Mouse (Mus musculus) spleen, postnatal 4 days (tissue): ENCODE data around the gene Fkbp5.
"Not testable (repeated sequence)": the region's sequence is repeated elsewhere in the genome, so short reads cannot be mapped to it uniquely, and the experiment has no call there.

Experiments used
- DNase-seq, 2 experiments: peaks; one replicate each; pipeline ENCODE4 v3.0.0; 2022; ENCODE audit warnings: low spot score in 2 of 2

Fkbp5 gene

GRCm38 (mm10) chr17:28419636-28420035, 97.7 kb downstream of the Fkbp5 start:
- no peak for DNase-seq

DNA sequence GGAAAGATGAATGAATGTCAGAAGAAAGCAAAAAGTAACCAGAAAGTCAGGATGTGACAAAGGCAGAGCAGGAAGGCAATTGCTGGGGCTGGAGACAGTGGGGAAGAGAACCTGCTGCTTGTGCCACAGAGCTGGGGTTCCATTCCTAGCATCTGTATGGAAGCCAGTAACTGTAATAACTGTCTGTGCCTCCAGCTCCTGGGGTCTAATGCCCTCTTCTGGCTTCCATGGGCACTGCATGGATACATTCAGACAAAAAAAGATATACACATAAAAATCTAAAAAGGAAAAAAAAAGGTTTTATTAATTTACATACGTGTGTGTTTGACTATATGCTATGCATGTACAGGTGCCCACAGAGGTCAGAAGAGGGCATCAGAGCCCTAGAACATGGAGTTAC, 98.4 kb downstream of the Fkbp5 start:
- no peak for DNase-seq

- not testable (repeated sequence) for DNase-seq
Measured at GRCm38 (mm10) chr17:28418481-28418880, 98.8 kb downstream of the Fkbp5 start.

DNA sequence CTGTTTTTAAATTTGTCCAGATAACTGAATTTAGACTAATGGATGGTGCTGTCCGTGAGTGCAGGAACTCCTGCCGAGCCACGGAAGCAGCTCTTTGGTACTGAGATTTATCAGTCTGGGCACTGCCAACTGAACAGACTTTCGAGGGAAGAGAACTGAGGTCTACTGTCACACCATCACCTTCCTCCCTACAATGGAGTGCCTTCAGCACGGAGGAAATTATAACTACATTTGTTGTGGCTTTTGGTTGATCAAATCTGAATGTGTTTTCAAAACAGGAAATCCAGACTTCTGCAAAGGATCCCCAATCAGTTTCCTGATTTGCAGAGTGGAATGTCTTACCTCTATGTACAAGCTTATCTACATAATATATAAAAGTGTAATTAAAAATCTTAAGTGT, 99.6 kb downstream of the Fkbp5 start:
- DNase-seq = no peak

GRCm38 (mm10) chr17:28415271-28415670, 102.1 kb downstream of the Fkbp5 start:
- DNase-seq = no peak

DNA sequence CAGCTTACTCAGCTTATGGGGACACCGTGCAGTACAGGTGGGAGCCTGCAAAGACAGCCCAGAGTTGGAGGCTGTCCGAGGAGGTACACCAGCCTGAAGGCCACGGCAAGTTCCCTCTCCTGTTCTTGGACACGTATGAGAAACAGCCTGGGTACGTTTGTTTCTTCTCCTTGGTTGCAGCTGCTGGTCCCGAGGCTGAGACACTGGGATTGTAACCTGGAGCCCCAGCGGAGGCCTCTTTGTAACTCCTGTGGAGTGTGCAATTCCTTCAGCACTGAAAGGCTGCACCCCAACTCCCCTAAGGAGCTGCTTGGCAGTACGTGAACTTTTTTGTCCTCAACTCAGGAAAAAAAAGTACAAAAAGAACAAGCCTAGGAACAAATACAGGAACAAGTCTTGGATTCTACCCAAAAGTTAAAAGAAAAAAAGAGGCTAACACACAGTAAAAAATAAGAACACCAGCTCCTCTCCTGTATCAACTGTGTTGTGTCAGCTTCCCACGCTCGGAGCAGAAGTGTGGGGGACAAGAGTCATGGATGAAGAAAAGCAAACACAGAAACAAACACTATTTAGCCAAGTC, 105.9 kb downstream of the Fkbp5 start:
- no peak for DNase-seq

DNA sequence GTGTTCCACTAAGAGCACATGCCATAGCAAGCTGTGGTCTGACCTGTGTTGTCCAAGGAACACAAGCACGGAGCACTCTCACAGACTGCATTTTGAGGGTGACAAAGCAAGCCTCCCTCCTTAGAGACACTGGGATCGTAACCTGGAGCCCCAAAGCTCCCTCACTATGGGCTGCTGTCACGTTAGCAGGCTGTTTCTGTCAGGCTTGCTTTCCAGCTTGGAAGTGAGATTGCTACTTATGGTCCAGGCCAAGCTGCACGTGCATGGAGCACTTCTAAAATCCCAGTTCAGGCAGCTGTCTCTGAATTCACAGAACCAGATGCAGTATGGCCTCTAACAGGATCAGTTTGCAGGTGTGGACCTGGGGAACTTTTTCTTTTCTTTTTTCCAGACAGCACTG, 106.6 kb downstream of the Fkbp5 start:
- no peak for DNase-seq

GRCm38 (mm10) chr17:28408251-28408918, 108.9 kb downstream of the Fkbp5 start:
- DNase-seq = no peak

- DNase-seq = peak; percentile 77 to 88
Measured at GRCm38 (mm10) chr17:28407418-28408250, 109.7 kb downstream of the Fkbp5 start.

- no peak for DNase-seq
Measured at GRCm38 (mm10) chr17:28406471-28406870, 110.9 kb downstream of the Fkbp5 start.

- DNase-seq = not testable (repeated sequence)
Measured at GRCm38 (mm10) chr17:28404745-28405144, 112.6 kb downstream of the Fkbp5 start.

- no peak for DNase-seq
Measured at GRCm38 (mm10) chr17:28404301-28404700, 113.0 kb downstream of the Fkbp5 start.

DNA sequence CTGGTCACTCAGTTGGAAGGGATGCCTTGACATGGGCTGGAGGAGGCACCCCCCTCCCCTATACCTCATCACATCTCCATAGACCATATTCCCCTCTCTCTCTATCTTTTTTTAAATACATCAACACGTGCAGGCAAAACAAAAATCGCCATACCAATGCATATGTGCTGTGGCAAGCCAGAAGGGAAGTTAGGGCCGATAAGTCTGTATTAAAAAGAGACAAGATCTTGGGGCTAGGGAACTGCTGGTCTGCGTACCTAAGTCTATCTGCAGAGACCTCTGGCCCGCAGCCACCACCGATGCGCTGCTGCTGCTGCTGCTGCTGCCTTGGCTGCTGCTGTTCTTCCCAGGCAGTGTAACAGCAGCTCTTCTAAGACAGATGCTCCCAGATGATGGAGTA, 122.3 kb downstream of the Fkbp5 start:
- DNase-seq = no peak

DNA sequence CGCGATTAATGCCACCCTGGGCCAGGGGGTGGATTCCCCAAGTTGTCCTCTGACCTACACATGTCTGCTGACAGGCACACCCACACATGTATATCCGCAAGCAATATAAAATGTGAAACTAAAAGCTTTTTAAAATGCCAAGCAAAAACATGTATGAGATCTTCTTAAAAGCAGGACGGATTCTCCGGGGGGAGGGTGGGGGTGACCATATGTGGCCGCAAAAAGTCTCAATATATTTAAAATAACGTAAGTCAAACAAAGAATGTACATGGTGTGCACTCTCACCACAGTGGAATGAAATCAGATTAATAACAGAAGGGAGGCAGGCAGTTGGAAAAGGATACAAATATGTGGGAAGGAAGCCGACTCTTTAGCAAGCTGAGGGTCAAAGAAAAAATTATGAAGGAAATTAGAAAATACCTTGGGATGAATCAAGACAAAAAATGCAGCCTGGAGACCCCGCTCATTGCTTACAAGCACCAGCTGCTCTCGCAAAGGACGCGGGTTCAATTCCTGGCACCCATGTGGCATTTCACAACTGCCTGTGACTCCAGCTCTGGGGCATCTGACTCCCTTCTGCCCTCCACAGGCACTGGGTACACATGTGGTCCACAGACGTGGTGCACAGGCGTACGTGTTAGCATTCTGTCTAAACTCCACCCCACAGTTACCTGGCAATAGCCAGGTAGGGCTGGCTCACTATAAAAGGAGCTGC, 123.1 kb downstream of the Fkbp5 start:
- no peak for DNase-seq

DNA sequence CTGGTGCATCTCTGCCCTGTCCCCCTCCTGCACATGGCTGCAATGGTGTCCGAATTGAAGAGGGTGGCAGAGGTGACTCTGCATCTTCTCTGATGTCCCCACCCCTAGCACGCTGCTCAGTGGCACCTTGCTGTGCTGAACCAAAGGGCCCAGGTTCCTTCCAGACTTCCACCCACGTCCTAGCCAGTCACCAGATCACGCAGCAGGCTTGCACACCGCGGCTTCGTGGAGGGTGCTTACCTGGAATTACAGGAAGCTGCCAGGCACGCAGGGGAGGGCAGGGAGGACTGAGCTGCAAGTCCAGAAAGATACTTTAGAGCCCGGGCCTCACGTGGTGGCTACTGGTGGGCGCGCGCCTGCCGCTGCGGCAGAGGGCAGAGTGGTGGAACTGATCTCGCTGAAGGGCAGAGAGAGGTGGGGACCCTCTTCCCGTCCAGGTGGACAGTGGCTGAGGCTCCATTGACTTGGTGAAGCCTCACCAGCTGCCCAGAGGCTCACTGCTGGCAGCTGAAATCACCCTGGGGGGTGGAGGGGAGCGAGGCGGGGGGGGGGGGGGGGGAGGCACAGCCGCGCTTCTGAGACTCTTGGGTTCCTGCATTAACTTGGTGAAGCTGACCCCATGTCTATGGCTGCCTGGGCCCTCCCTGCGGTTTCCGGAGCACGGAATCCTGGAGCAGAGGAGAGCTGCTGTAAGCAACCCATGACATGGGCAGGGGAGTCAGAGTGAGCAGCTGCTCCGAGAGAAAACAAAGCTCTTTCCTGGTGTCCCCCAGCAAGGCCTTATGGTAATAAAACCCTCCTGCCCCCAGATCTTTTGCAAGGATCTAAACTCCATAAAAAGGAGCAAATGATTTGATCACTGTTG, 125.5 kb downstream of the Fkbp5 start:
- DNase-seq = no peak

- no peak for DNase-seq
Measured at GRCm38 (mm10) chr17:28388534-28388933, 128.8 kb downstream of the Fkbp5 start.

- DNase-seq = peak; percentile 75 to 93
Measured at GRCm38 (mm10) chr17:28386150-28386905, 131.0 kb downstream of the Fkbp5 start.

DNA sequence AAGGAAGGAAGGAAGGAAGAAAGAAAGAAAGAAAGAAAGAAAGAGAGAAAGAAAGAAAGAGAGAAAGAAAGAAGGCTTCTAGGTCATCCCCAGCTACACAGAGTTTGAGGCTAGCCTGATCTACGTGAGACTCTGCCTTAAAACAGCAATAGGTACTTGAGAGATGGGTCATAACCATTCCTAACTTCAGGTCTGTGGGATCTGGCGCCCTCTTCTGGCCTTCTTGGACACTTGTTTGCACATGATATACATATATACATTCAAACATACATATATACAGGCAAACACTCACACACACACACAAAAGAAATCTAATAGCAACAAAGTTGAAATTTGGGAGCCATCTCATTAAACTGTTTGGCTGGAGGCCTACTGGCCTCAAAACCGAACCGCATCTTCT, 133.0 kb downstream of the Fkbp5 start:
- DNase-seq = no peak

GRCm38 (mm10) chr17:28380255-28380654, 137.1 kb downstream of the Fkbp5 start:
- no peak for DNase-seq

DNA sequence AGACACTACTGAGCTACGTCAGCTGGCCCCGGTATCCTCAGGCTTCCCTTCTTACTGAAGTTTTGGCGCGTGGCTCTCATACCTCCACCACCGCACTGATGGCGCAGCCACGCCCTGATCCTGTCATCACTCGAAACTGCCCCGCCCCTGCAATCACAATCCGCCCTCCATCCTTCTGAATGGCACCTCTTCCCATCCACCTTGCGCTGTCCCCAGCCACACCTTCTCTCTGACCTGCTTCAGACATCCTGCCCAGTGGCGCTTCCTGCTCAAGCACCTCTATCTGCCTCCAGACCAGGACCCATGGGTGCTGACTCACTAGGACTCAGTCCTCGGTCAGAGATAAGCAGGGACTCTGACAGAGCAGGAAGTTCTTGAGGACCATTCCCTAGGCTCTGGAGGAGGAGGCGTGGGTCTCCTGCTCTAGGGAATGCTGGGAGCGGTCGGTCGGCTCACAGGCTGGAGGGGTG, 141.7 kb downstream of the Fkbp5 start:
- no peak for DNase-seq
